Mouse (Mus musculus) heart, embryonic 13.5 days (tissue): ENCODE measurements around the gene 4931406P16Rik. TPM values are rescaled to one million over a fixed set of nuclear protein-coding genes. Genes with fewer than 3 reads are reported as not detected.

Source experiments
- ATAC-seq: fragments of 200-750 bp; cut with Nextera tagmentation; 2 replicates; pipeline ENCODE4 v1.8.0; 2017; ENCODE audit warnings: moderate TSS enrichment; ENCODE audit not compliant: insufficient number of reproducible peaks, low FRiP score, low TSS enrichment; ENCODE audit errors: extremely low read depth
- H3K27ac ChIP-seq: fragments of 300-500 bp; sonication (generic); replicated peaks from 2 replicates; pipeline ENCODE4 v1.5.1; 2015; ENCODE audit warnings: moderate library complexity, mild to moderate bottlenecking, inconsistent platforms
- H3K27me3 ChIP-seq: fragments of 300-500 bp; sonication (generic); replicated peaks from 2 replicates; pipeline ENCODE4 v1.6.1; 2015; ENCODE audit warnings: mild to moderate bottlenecking, inconsistent platforms
- H3K36me3 ChIP-seq: fragments of 300-500 bp; sonication (generic); 2 replicates; pipeline ENCODE4 v1.6.1; 2015; ENCODE audit warnings: mild to moderate bottlenecking, inconsistent platforms
- H3K4me1 ChIP-seq: fragments of 300-500 bp; sonication (generic); 2 replicates; pipeline ENCODE4 v1.6.1; 2015; ENCODE audit warnings: inconsistent platforms
- H3K4me2 ChIP-seq: fragments of 300-500 bp; sonication (generic); 2 replicates; pipeline ENCODE4 v1.6.1; 2015; ENCODE audit warnings: inconsistent platforms, mild to moderate bottlenecking, moderate library complexity
- H3K4me3 ChIP-seq: fragments of 300-500 bp; sonication (generic); 2 replicates; pipeline ENCODE4 v1.5.1; 2015; ENCODE audit warnings: moderate library complexity, mild to moderate bottlenecking, inconsistent platforms
- H3K9ac ChIP-seq: fragments of 300-500 bp; sonication (generic); 2 replicates; pipeline ENCODE4 v1.6.1; 2015; ENCODE audit warnings: inconsistent platforms, mild to moderate bottlenecking, moderate library complexity
- H3K9me3 ChIP-seq: fragments of 300-500 bp; sonication (generic); 2 replicates; pipeline ENCODE4 v1.6.1; 2016; ENCODE audit warnings: inconsistent platforms
- WGBS: fragments of 180-500 bp; shearing (Covaris S2); methylation state at CpG from one replicate; pipeline ENCODE4 v1.1.7; 2015; ENCODE audit warnings: mixed read lengths; 5-methylcytosine and 5-hydroxymethylcytosine counted together
- polyA plus RNA-seq: library from polyadenylated mRNA; unstranded; fragments of >200 nt; fragmentation: Nextera tagmentation; extraction: Ambion mirVana; gene quantifications from 2 replicates; pipeline ENCODE4 v1.2.1, GENCODE M21; 2015

The 4931406P16Rik gene
- polyA plus RNA-seq, 1 experiment from 2014 or later = 28.4 TPM

DNA sequence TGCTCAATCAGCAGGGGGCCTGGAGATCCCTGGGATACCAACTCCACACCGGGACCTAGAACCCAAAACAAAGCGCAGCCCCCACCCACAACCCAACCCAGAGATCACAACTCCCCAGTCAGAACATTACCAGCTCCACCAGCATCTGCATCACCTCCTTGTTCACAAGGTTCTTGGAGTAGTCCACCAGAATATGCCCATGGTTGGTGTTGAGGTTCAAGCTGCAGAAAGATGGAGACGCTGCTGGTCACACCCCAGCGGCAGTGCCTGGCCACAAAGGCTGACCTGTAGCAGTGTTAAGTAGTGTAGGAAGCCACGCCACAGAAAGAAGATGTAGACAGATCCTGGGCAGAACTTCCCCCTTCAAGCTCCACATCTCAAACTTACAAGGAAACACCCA lies 84.2 kb downstream of the 4931406P16Rik start:
- H3K4me2 ChIP-seq = peak overlapping the region; percentile 92
- H3K27ac ChIP-seq = peak overlapping the region; percentile 97
- ATAC-seq = no peak
- no peaks in the 10 kb centered on the region for H3K27me3 ChIP-seq
- H3K4me1 ChIP-seq = peaks cover 62% of the 10 kb centered on the region
- H3K4me3 ChIP-seq = peak overlapping the region; percentile 79
- H3K36me3 ChIP-seq = peaks cover 46% of the 10 kb centered on the region
- H3K9me3 ChIP-seq = no peaks in the 10 kb centered on the region
- peak overlapping the region; percentile 94 for H3K9ac ChIP-seq
- WGBS = 13% methylated on average over 5 of the region's 5 CpGs

DNA sequence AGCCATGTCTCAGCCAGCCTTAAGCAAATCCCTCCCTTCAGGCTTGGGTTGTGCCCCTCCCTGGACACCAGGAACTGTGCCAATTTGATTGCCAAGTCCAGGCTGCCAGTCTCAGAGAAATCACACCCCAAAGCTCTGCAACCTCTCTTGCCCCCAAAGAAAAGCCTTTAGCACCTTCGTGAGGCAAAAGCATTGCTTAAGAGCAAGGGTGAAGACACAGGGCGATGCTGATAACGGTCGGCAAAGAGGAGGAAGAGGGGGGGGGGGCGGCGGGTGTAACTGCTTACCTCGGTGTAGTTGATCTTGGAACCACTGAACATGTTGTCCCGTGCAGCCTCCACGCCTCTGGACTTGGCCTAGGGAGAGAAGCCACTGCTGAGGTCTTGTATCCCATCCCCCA lies 84.7 kb downstream of the 4931406P16Rik start:
- peaks cover 51% of the 10 kb centered on the region for H3K36me3 ChIP-seq
- no peak overlapping the region for H3K27ac ChIP-seq
- peak overlapping the region; percentile 79 for H3K4me3 ChIP-seq
- H3K27me3 ChIP-seq = no peaks in the 10 kb centered on the region
- H3K4me1 ChIP-seq = peaks cover 62% of the 10 kb centered on the region
- ATAC-seq = no peak
- no peaks in the 10 kb centered on the region for H3K9me3 ChIP-seq
- H3K4me2 ChIP-seq = peak overlapping the region; percentile 92
- WGBS = 14% methylated on average over 7 of the region's 9 CpGs
- peak overlapping the region; percentile 94 for H3K9ac ChIP-seq

DNA sequence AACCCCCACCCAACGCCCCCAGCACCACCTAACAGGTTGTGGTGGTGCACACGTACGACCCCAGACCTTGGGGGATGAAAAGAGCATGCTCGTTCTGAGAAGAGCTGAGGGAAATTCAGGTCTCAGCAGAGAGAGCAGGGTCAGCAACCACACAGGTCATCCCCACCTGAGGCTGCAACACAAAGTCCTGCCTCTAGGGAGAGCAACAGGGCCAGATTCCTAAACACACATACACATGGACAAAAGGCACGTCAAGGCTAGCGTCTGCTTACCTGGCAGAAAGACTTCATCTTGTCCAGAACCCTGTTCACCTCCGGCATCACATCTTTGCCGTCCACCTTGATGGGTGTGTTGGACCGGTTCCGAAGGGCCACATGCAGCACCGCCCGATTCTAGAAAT lies 86.5 kb downstream of the 4931406P16Rik start:
- H3K36me3 ChIP-seq = peaks cover 69% of the 10 kb centered on the region
- H3K4me2 ChIP-seq = peak overlapping the region; percentile 92
- H3K4me3 ChIP-seq = peak overlapping the region; percentile 79
- no peaks in the 10 kb centered on the region for H3K27me3 ChIP-seq
- H3K9ac ChIP-seq = peak overlapping the region; percentile 94
- WGBS = 87% methylated on average over 12 of the region's 12 CpGs
- H3K4me1 ChIP-seq = peaks cover 50% of the 10 kb centered on the region
- H3K27ac ChIP-seq = no peak overlapping the region
- no peaks in the 10 kb centered on the region for H3K9me3 ChIP-seq
- no peak for ATAC-seq

DNA sequence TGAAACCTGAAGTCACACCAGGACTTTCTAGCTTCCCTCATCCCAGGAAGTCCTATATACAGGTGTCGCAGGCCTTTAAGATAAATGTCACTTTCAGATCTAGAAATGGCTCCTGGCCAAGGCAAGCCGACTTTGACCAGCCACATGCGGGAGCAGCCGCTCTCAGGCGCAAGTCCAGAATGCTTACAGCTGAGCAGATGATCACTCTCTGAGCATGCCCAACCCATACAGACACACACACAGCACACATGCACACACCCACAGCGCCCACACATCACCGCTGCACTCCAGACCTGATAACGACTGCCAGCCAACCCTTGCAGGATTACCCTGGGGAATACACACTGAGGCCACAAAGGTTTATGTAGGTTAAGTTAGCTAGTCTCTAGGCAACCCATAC lies 87.3 kb downstream of the 4931406P16Rik start:
- peak overlapping the region; percentile 94 for H3K9ac ChIP-seq
- no peaks in the 10 kb centered on the region for H3K9me3 ChIP-seq
- WGBS = 51% methylated on average over 8 of the region's 8 CpGs
- H3K4me2 ChIP-seq = peak overlapping the region; percentile 92
- H3K36me3 ChIP-seq = peaks cover 77% of the 10 kb centered on the region
- H3K4me3 ChIP-seq = peak overlapping the region; percentile 79
- no peak for ATAC-seq
- H3K4me1 ChIP-seq = peaks cover 50% of the 10 kb centered on the region
- H3K27ac ChIP-seq = no peak overlapping the region
- H3K27me3 ChIP-seq = no peaks in the 10 kb centered on the region

DNA sequence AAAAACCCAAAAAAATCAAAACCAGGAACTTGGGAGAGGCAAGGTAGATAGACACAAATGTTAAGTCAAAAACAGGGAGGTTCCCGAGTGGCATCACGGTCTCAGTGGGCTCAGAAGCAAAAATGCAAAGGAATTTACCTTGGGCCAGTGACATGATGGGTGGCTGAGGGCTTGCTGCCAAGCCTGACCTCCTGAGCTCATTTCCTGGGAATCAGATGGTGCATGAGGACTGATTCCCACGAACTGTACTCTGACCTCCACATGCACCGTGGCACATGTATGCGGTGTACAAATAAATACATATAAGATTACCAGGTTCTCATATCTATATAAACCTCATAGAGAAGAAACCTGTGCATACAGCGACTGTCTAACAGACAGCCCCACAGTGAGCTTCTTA lies 89.0 kb downstream of the 4931406P16Rik start:
- 84% methylated on average over 6 of the region's 6 CpGs for WGBS
- no peak for ATAC-seq
- H3K27me3 ChIP-seq = no peaks in the 10 kb centered on the region
- H3K9me3 ChIP-seq = no peaks in the 10 kb centered on the region
- H3K4me1 ChIP-seq = peaks cover 43% of the 10 kb centered on the region
- peaks cover 95% of the 10 kb centered on the region for H3K36me3 ChIP-seq
- H3K4me3 ChIP-seq = no peak overlapping the region
- no peak overlapping the region for H3K4me2 ChIP-seq
- no peak overlapping the region for H3K9ac ChIP-seq
- H3K27ac ChIP-seq = no peak overlapping the region

DNA sequence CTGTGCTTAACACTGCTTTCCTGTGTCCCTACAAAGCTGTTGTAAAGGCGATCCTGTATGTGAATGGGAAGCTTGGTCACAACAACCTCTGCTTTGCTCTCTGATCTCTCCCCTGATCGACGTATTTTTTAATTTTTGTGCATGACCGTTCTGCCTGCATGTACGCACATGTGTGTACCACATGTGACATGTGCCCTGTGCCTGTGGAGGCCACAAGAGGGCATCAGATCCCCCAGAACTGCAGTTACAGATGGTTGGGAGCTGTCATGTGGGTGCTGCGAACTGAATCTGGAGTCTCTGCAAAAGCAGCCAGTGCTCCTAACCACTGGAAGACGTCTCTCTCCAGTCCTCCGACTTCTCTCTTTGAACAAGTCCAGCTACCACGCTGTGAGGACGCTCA lies 91.0 kb downstream of the 4931406P16Rik start:
- Histone ChIP-seq H3K4me2 (no peak overlapping the region), H3K9ac (no peak overlapping the region), H3K27me3 (no peaks in the 10 kb centered on the region), H3K4me3 (no peak overlapping the region), H3K36me3 (peaks cover 100% of the 10 kb centered on the region), H3K4me1 (peaks cover 23% of the 10 kb centered on the region), H3K27ac (no peak overlapping the region), H3K9me3 (no peaks in the 10 kb centered on the region)
- 93% methylated on average over 10 of the region's 10 CpGs for WGBS
- no peak for ATAC-seq

DNA sequence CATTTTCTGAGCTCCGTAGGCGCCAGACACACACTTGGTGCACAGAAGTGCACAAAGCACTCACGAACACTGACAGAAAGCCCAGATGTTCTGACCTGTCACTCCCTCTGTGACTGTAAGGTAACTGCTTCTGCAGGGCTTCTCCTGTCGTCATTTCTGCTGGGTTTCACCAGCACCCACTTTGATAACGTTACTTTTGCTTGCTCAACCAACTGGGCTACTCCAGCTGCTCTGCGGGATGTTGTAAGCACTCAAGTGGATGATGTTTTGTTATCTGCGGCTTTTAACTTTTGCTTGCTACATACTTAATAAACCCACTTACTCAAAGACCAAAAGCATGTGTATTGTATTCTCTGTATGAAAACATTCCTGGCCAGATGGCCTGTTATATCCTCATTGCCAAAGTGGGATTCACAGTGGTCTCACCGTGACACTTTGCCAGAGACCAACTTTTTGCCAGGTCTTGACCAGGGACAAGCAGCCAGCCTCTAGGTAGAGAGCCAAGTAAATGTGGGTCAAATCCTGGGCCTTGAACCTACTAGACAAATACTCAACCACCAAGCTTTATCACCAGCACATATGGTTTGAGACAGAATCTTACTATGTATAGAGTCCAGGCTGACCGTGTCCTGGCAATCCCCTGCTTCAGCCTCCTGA lies 91.6 kb downstream of the 4931406P16Rik start:
- H3K36me3 ChIP-seq = peaks cover 100% of the 10 kb centered on the region
- WGBS = 77% methylated on average over 9 of the region's 9 CpGs

DNA sequence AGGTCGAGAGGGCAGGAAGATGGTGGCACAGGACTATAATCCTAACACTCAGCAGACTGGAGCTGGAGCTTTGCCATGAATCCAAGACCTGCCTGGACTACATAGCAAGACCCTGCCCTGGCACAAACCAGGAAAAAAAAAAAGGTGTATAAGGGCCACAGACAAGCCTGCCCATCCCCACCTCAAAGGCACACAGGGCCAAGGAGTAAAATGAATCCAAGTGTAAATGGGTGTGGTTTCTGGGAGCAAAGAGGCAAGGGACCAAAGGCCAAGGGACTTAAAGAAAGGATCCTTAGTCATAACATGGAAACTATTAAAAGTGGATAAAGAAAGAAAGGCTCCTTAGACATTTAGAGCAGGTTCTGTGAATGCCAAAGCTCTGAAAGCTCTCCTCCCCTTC lies 94.9 kb downstream of the 4931406P16Rik start:
- no peak overlapping the region for H3K9ac ChIP-seq
- H3K27ac ChIP-seq = no peak overlapping the region
- no peaks in the 10 kb centered on the region for H3K4me1 ChIP-seq
- ATAC-seq = no peak
- 71% methylated on average over 1 of the region's 1 CpGs for WGBS
- H3K9me3 ChIP-seq = no peaks in the 10 kb centered on the region
- no peaks in the 10 kb centered on the region for H3K27me3 ChIP-seq
- no peak overlapping the region for H3K4me2 ChIP-seq
- no peak overlapping the region for H3K4me3 ChIP-seq
- H3K36me3 ChIP-seq = peaks cover 100% of the 10 kb centered on the region

More for the DNA sequence above, 91.6 kb downstream of the 4931406P16Rik start:
- Histone ChIP-seq H3K27me3 (no peaks in the 10 kb centered on the region), H3K9ac (no peak overlapping the region), H3K4me1 (peaks cover 17% of the 10 kb centered on the region), H3K9me3 (no peaks in the 10 kb centered on the region), H3K4me3 (no peak overlapping the region), H3K4me2 (no peak overlapping the region), H3K27ac (no peak overlapping the region)
- ATAC-seq = no peak

DNA sequence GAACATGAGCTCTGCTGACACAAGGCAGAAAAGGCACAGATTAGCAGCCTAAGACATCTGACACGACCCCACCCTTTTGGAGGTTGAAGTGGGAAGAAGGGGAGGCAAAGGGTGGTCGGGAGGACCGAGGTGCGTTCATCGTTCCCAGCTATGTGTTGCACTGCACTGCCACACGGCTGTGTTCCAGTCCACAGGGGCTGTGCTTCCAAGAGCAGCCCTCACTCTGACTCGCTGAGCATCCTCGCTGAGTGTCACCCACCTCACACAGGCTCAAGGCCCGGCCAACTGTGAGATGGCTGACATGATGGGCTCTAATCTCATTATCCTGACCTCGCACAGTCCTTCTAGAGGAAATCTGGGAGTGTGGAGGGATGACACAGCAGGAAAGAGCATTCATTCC lies 96.9 kb downstream of the 4931406P16Rik start:
- Histone ChIP-seq H3K4me2 (no peak overlapping the region), H3K4me3 (no peak overlapping the region), H3K9ac (no peak overlapping the region), H3K4me1 (no peaks in the 10 kb centered on the region), H3K36me3 (peaks cover 100% of the 10 kb centered on the region), H3K27me3 (no peaks in the 10 kb centered on the region), H3K27ac (no peak overlapping the region), H3K9me3 (no peaks in the 10 kb centered on the region)
- WGBS = 83% methylated on average over 10 of the region's 10 CpGs
- ATAC-seq = no peak

DNA sequence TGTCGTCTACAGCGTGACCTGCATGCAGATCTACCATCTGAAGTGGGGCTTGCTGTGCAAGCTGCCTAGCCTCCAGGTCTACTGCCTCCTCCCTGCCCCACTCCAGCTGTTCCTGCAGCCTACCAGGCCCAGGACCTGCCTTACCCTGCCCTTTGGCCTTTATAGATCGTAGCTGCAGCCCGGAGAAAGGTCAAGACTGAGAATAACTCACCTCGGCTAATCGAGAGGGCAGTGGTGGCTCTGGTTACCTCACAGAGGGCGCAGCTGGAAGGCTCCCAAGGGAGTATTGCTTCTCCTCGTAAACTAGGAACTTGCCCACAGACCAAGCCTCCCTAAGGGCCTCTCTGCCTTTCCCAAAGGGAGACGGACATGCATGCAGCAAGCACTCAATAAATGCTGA lies 97.9 kb downstream of the 4931406P16Rik start:
- ATAC-seq = no peak
- Histone ChIP-seq H3K36me3 (peaks cover 100% of the 10 kb centered on the region), H3K4me1 (0 out of 2 replicates have a peak, but pooled peaks cover 3% of the 10 kb centered on the region), H3K27ac (no peak overlapping the region), H3K4me3 (no peak overlapping the region), H3K9me3 (no peaks in the 10 kb centered on the region), H3K27me3 (no peaks in the 10 kb centered on the region), H3K9ac (no peak overlapping the region), H3K4me2 (no peak overlapping the region)
- 89% methylated on average over 9 of the region's 9 CpGs for WGBS

DNA sequence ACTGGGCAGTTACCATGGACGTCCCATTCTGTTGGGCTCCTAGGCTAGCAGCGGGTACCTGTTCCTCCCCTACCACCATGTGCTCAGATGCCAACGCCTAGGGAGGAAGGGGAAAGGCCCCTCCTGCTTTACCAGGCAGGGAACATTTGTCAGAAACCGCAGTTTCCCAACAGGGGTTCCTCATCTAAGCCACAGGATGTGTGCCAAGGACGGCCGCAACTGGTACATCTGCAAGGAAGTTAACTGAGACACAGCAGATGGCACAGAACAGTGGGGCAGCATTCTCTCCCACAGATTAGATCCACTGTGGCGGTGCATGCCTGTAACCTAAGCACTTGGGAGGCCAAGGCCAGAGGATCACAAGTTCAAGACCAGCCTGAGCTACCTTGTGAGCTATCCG lies 98.7 kb downstream of the 4931406P16Rik start:
- Histone ChIP-seq H3K36me3 (peaks cover 100% of the 10 kb centered on the region), H3K27me3 (no peaks in the 10 kb centered on the region), H3K4me1 (0 out of 2 replicates have a peak, but pooled peaks cover 4% of the 10 kb centered on the region), H3K9me3 (no peaks in the 10 kb centered on the region), H3K27ac (no peak overlapping the region), H3K4me2 (no peak overlapping the region), H3K4me3 (no peak overlapping the region), H3K9ac (no peak overlapping the region)
- 88% methylated on average over 8 of the region's 8 CpGs for WGBS
- no peak for ATAC-seq

DNA sequence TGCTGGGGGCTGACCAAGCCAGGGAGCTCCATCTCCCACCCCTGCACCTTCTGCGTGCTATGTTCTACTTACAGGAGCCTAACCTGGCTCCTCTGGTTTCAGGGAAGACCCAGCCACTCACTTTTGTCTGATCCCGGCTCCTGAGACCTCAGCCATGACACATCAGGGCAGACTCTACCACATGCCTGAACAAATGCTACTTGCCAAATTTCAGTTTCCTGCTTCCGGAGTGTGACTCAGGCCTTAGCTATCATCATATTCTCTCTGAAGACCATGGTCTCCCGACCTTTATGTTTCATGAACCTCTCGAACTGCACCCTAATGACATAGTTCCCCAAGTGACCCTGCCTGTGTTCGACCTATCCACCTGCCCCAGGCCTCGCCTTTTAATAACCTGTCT lies 100.1 kb downstream of the 4931406P16Rik start:
- Histone ChIP-seq H3K4me1 (0 out of 2 replicates have a peak, but pooled peaks cover 4% of the 10 kb centered on the region), H3K4me3 (no peak overlapping the region), H3K36me3 (peaks cover 100% of the 10 kb centered on the region), H3K9ac (no peak overlapping the region), H3K27me3 (no peaks in the 10 kb centered on the region), H3K9me3 (no peaks in the 10 kb centered on the region), H3K4me2 (no peak overlapping the region), H3K27ac (no peak overlapping the region)
- ATAC-seq = no peak
- 86% methylated on average over 7 of the region's 7 CpGs for WGBS
